Mouse (Mus musculus) C2C12 (cell line): Measurements from ENCODE around the gene Gm21987.

Experiments used
- CEBPB ChIP-seq: IDR thresholded peaks from one replicate; pipeline ENCODE4 v1.6.1; 2011; ENCODE audit warnings: low read depth, mild to moderate bottlenecking, control low read depth, moderate library complexity
- CTCF ChIP-seq: IDR thresholded peaks from one replicate; pipeline ENCODE4 v1.5.1; 2011; ENCODE audit not compliant: control insufficient read depth, insufficient read depth, insufficient read length
- MAX ChIP-seq: IDR thresholded peaks from one replicate; pipeline ENCODE4 v1.6.1; 2011; ENCODE audit warnings: mild to moderate bottlenecking, control low read depth
- MYOD1 ChIP-seq: IDR thresholded peaks from one replicate; pipeline ENCODE4 v1.6.1; 2011; ENCODE audit warnings: low read depth; ENCODE audit not compliant: control insufficient read depth, insufficient read length

DNA sequence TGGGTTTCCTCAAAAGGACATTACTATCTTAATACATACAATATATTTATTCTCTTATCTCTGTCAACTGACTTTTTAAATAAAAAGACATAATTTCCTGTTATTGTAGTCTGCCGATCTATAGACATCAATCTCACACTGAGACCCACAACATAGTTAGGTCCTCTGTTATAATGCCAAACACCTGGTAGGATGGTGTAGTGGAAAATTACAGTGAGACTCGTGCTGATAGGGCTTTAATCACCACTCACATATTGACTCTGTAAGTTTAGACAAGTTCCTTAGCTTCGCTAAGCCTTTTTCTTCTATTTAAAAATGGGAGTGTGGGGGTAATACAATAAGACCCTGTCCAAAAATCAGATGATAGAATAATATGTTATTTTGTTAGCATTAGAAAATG, 13.0 kb downstream of the Gm21987 start:
- no peak for TF ChIP-seq CTCF
- no peak for TF ChIP-seq MAX
- no peak for TF ChIP-seq MYOD1
- TF ChIP-seq CEBPB, result no peak
